Mouse (Mus musculus) inflammation-experienced regulatory T-cells, adult 16 weeks (primary cell): ENCODE measurements around the gene Krt6a. TPM values are rescaled to one million over a fixed set of nuclear protein-coding genes. Genes with fewer than 3 reads are reported as not detected.

ENCODE experiments used
- polyA plus RNA-seq: library from polyadenylated mRNA; unstranded; fragments of 100-300 nt; shearing (Covaris generic); gene quantifications from one replicate; pipeline ENCODE4 v1.2.1, GENCODE M21; 2017

Gene Krt6a
- not detected for polyA plus RNA-seq

DNA sequence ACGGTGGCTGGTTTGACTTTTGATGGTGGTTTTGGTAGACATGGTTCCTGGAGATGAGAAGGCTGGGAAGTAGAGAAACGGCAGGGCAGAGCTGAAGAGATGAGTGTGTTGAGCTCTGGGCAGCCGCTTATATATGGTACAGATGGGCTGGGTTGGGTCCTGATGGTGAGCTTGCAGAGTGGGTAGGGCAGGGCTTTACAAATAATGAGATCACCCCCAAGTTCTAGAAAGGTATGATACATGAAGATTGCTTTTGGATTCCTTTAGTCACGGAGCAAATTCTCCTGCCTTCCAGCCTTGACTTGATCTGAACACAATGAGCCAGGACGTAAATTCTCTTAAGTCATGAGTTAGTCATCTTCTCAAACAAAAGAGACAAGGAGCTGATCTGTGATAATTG, at the start of gene Krt6a:
TSS of gene Krt6a (minus strand) at position 101 of the 400 bp plus-strand sequence.

DNA sequence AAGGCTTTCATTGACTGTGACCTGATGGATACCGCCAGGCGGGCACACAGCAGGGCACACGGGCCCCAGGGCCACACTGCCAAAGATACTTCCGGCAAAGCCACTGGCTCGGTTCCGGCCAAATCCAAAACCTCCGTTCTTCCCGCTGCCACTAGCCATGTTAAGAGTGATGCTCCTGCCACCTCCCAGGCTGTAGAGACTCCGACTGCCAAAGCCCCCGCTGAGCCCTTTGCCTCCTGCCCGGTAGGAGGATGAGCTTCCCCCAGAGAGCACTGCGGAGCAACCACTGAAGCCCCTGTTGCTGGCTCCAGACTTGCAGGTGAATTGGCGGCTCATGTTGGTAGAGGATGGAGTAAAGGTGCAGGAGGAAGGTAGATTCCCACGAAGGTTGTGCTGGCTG, 48.6 kb upstream of the Krt6a start, which contains the start of gene Krt71:
TSS of gene Krt71 (minus strand) at position 399 of the 400 bp plus-strand sequence.

DNA sequence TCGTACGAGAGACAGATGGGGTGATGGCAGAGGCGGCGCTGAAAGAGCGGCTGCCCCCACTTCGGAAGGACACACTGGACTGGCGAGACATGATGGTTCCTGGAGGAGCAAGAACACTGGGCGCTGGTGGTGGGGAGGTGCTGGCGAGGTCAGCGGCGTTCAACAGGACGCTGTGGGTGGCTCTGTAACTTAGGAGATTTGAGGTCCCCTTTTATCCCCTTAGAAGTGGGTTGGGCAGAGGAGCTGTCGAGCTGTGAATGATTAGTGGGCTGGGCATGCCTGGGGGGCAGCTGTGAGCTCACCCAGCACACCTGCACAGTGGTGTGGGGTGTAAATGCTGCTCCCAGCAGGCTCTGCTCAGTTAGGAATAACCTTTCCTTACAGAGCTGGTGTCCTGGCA, 18.6 kb upstream of the Krt6a start, which contains the start of gene Krt5:
TSS of gene Krt5 (minus strand) at position 179 of the 400 bp plus-strand sequence.

DNA sequence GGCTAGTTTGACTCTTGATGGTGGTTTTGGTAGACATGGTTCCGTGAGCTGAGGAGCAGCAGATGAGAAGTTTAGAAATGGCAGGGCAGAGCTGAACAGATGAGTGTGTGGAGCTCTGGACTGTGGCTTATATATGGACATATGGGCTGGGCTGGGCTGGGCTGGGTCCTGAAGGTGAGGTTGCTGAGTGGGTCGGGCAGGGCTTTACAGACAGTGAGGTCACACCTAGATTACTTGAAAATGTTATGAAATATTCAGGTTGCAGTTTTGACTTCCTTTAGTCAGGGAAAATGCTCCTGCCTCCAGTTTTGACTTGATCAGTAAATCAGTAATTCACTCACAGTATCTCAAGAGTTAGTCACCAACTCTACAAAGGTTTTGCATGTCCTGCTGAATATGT, 13.9 kb downstream of the Krt6a start, which contains the start of gene Krt6b:
TSS of gene Krt6b (minus strand) at position 101 of the 400 bp plus-strand sequence.

DNA sequence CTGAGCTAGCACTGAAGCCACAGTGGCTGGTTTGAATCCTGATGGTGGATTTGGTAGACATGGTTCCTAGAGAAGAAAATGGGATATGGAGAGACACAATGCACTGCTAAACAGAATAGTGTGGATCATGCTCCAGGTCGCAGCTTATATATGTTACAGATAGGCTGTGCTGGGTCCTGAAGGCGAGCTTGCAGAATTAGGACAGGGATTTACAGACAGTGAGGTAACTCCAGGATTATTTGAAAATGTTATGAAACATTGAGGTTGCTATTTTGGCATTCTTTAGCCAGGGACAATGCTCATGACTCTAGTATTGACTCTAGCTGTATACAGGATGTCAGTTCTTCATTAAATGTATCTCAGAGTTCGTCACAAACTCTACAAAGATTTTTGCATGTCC, 46.8 kb downstream of the Krt6a start, which contains the start of gene Gm5478:
TSS of gene Gm5478 (minus strand) at position 101 of the 400 bp plus-strand sequence.

Other genes with a start within 250 kb of the Krt6a start
- not detected for gene Krt88, start 246.6 kb downstream of the Krt6a start, polyA plus RNA-seq
- not detected for gene Krt81, start 230.6 kb downstream of the Krt6a start, polyA plus RNA-seq
- gene Krt86, start 220.8 kb downstream of the Krt6a start, polyA plus RNA-seq: not detected
- 6.9 TPM for gene Krt83, start 202.8 kb downstream of the Krt6a start, polyA plus RNA-seq
- gene Gm49425, start 177.0 kb downstream of the Krt6a start, polyA plus RNA-seq: not detected
- not detected for gene Krt84, start 161.5 kb downstream of the Krt6a start, polyA plus RNA-seq
- gene Krt82, start 143.6 kb downstream of the Krt6a start, polyA plus RNA-seq: not detected
- not detected for gene Krt90, start 131.4 kb downstream of the Krt6a start, polyA plus RNA-seq
- gene Krt75, start 120.4 kb downstream of the Krt6a start, polyA plus RNA-seq: not detected
- gene Gm5414, start 66.1 kb downstream of the Krt6a start, polyA plus RNA-seq: not detected
- gene Gm5478, start 46.9 kb downstream of the Krt6a start, polyA plus RNA-seq: not detected
- not detected for gene Krt6b, start 14.0 kb downstream of the Krt6a start, polyA plus RNA-seq
- not detected for gene Krt5, start 18.6 kb upstream of the Krt6a start, polyA plus RNA-seq
- gene Krt71, start 48.8 kb upstream of the Krt6a start, polyA plus RNA-seq: not detected
- gene Krt72, start 92.2 kb upstream of the Krt6a start, polyA plus RNA-seq: not detected
- not detected for gene Krt73, start 108.0 kb upstream of the Krt6a start, polyA plus RNA-seq
- gene Krt2, start 123.9 kb upstream of the Krt6a start, polyA plus RNA-seq: not detected
- 0.12 TPM for gene Krt1, start 156.5 kb upstream of the Krt6a start, polyA plus RNA-seq
- gene Krt77, start 175.4 kb upstream of the Krt6a start, polyA plus RNA-seq: not detected
- not detected for gene Krt76, start 198.6 kb upstream of the Krt6a start, polyA plus RNA-seq
- gene Krt4, start 230.4 kb upstream of the Krt6a start, polyA plus RNA-seq: not detected
- not detected for gene Krt79, start 246.0 kb upstream of the Krt6a start, polyA plus RNA-seq